Mouse (Mus musculus) forebrain, embryonic 11.5 days (tissue): ENCODE results near the gene Gas7. TPM values are rescaled to one million over a fixed set of nuclear protein-coding genes. Genes with fewer than 3 reads are reported as not detected.

Experiments used
- ATAC-seq: fragments of 200-750 bp; cut with Nextera tagmentation; replicated peaks from 2 replicates; pipeline ENCODE4 v1.8.0; 2017; ENCODE audit warnings: moderate TSS enrichment; ENCODE audit not compliant: low FRiP score
- DNase-seq: peaks from one replicate; pipeline ENCODE4 v3.0.0-alpha.2; 2017; ENCODE audit warnings: low spot score
- H3K27ac ChIP-seq: fragments of 300-500 bp; sonication (generic); 2 replicates; pipeline ENCODE4 v1.5.1; 2014; ENCODE audit warnings: low read depth, low read length
- H3K27me3 ChIP-seq: fragments of 300-500 bp; sonication (generic); 2 replicates; pipeline ENCODE4 v1.6.1; 2014; ENCODE audit warnings: mild to moderate bottlenecking, low read length, mixed read lengths; ENCODE audit not compliant: control insufficient read depth, insufficient read depth
- H3K36me3 ChIP-seq: fragments of 300-500 bp; sonication (generic); 2 replicates; pipeline ENCODE4 v1.6.1; 2014; ENCODE audit warnings: mild to moderate bottlenecking, low read length, moderate library complexity, mixed read lengths; ENCODE audit not compliant: control insufficient read depth, insufficient read depth
- H3K4me1 ChIP-seq: fragments of 300-500 bp; sonication (generic); replicated peaks from 2 replicates; pipeline ENCODE4 v1.6.1; 2014; ENCODE audit warnings: low read length, mixed read lengths; ENCODE audit not compliant: control insufficient read depth, insufficient read depth
- H3K4me2 ChIP-seq: fragments of 300-500 bp; sonication (generic); 2 replicates; pipeline ENCODE4 v1.6.1; 2014; ENCODE audit warnings: low read depth, mild to moderate bottlenecking, low read length, moderate library complexity, mixed read lengths; ENCODE audit not compliant: severe bottlenecking
- H3K4me3 ChIP-seq: fragments of 300-500 bp; sonication (generic); 2 replicates; pipeline ENCODE4 v1.5.1; 2014; ENCODE audit warnings: low read depth, low read length
- H3K9ac ChIP-seq: fragments of 300-500 bp; sonication (generic); 2 replicates; pipeline ENCODE4 v1.6.1; 2014; ENCODE audit warnings: low read length
- H3K9me3 ChIP-seq: fragments of 300-500 bp; sonication (generic); 2 replicates; pipeline ENCODE4 v1.6.1; 2016; ENCODE audit warnings: low read length, mixed read lengths; ENCODE audit not compliant: control insufficient read depth
- WGBS: fragments of 180-500 bp; shearing (Covaris S2); extraction: QIAGEN DNeasy Blood & Tissue Kit; methylation state at CpG from one replicate; pipeline ENCODE4 v1.1.7; 2014; 5-methylcytosine and 5-hydroxymethylcytosine counted together
- polyA plus RNA-seq: library from polyadenylated mRNA; unstranded; fragments of >200 nt; fragmentation: Nextera tagmentation; extraction: Ambion mirVana; gene quantifications from 2 replicates; pipeline ENCODE4 v1.2.1, GENCODE M21; 2014

The Gas7 gene
- polyA plus RNA-seq, 1 experiment from 2014 or later: 3.4 TPM

DNA sequence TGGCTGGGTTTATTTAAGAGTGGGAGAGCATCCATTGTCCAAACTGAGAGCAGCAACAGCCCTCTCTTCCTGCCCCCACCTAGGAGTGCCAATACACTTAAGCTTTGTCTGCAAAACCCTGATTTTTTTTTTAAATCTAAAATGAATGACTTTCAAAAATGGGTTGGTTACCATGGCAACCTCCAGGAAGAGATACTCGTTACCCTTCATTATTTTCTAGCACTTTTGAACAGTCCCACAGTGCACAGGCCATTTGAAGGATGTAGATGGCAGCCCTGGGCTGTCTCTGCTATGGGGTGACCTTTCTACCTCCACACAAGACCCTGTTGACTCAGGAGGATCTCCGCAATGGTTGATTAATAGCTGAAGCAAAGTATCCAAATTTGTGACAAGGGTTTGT is 230.9 kb downstream of the Gas7 start:
- 63% methylated on average over 2 of the region's 2 CpGs for WGBS
- H3K9me3 ChIP-seq: no peaks in the 10 kb centered on the region
- H3K9ac ChIP-seq: no peak overlapping the region
- H3K4me2 ChIP-seq: no peak overlapping the region
- H3K36me3 ChIP-seq: no peaks in the 10 kb centered on the region
- no peak overlapping the region for H3K4me3 ChIP-seq
- DNase-seq (no peak), ATAC-seq (no peak)
- H3K27me3 ChIP-seq: no peaks in the 10 kb centered on the region
- H3K27ac ChIP-seq: no peak overlapping the region
- H3K4me1 ChIP-seq: no peaks in the 10 kb centered on the region

DNA sequence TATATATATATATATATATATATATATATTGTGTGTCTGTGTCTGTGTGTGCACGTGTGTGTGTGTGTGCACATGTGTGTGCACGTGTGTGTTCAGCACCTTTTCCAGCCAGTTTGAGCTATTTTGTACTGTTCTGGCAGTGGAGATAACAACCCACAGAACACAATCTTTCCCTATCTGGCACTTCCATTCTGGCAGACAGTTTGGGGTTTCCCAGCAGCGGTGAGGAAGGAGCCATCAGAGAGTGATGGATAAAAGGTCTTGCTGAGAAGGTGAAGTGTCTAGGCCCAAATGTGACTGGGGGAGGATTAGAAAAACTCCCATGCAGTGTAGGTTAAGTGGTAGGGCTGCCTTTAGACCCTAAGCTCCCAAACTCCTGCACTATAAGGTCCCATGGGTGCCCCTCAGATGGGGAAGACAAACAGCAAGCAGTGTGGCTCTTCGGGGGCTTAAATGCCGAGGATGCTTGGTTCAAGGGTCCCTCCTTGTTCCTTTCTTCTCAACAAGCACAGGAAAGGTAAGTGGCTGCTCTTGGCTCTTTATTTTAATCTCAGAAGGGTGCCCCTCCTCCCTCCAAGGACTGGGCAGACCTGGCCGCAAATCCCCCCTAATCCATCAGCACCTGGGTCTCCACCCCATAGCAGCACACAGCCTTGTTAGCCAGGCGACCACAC is 239.6 kb downstream of the Gas7 start, which contains the start of gene Rcvrn:
Gene Rcvrn (plus strand): TSS at position 624 of the 674 bp plus-strand sequence.
- Histone ChIP-seq H3K4me1 (no peaks in the 10 kb centered on the region), H3K27ac (no peak within 1 kb of the TSS), H3K27me3 (no peaks in the 10 kb centered on the region), H3K4me2 (no peak within 1 kb of the TSS), H3K4me3 (no peak within 1 kb of the TSS), H3K9ac (no peak within 1 kb of the TSS), H3K9me3 (no peaks in the 10 kb centered on the region), H3K36me3 (no peaks in the 10 kb centered on the region)
- ATAC-seq: no peak
- 64% methylated on average over 7 of the region's 7 CpGs for WGBS
- DNase-seq: no peak

DNA sequence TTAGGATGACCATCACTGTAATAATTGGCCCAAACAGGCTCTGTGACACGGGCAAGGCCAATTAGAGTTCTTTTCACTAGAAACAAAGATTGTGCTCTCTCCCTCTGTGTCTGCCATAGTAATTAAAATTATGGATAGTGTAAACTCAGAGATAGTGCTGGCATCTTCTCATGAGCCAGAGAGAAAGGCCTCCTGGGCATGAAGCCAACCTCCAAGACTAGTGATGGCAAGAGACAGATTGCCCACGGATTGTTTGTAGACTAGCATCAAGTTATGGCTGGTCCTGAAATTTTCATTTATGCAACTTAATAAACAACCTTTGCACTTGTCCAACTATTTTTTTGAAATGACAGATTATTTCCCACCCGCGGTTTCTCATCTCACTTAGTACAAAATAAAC is 257.7 kb downstream of the Gas7 start:
- no peaks in the 10 kb centered on the region for H3K9me3 ChIP-seq
- H3K4me3 ChIP-seq: no peak overlapping the region
- H3K9ac ChIP-seq: no peak overlapping the region
- H3K4me2 ChIP-seq: no peak overlapping the region
- no peaks in the 10 kb centered on the region for H3K27me3 ChIP-seq
- ATAC-seq (no peak), DNase-seq (no peak)
- no peak overlapping the region for H3K27ac ChIP-seq
- 92% methylated on average over 4 of the region's 4 CpGs for WGBS
- H3K36me3 ChIP-seq: no peaks in the 10 kb centered on the region
- H3K4me1 ChIP-seq: no peaks in the 10 kb centered on the region

DNA sequence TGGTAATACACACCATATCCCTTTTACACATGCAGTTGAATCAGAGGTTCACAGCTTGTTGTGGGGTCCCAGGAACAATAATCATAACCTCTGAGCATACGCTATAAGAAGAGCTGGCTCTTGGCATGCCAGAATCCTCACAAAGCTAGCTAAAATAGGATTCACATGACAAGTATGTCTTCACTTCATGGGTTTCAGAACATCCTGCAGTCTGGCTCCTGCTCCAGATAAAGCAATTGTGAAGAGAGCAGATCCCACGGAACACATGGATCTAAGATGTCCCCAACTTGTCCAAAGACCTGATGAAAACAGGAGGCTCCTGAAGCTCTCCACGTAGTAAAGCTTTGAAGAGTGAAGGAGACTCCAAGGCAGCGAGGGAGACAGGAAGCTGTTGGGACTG is 260.1 kb downstream of the Gas7 start:
- 81% methylated on average over 4 of the region's 4 CpGs for WGBS
- Histone ChIP-seq H3K9me3 (no peaks in the 10 kb centered on the region), H3K9ac (no peak overlapping the region), H3K36me3 (no peaks in the 10 kb centered on the region), H3K27ac (no peak overlapping the region), H3K4me3 (no peak overlapping the region), H3K27me3 (no peaks in the 10 kb centered on the region), H3K4me2 (no peak overlapping the region), H3K4me1 (no peaks in the 10 kb centered on the region)
- ATAC-seq (no peak), DNase-seq (no peak)

DNA sequence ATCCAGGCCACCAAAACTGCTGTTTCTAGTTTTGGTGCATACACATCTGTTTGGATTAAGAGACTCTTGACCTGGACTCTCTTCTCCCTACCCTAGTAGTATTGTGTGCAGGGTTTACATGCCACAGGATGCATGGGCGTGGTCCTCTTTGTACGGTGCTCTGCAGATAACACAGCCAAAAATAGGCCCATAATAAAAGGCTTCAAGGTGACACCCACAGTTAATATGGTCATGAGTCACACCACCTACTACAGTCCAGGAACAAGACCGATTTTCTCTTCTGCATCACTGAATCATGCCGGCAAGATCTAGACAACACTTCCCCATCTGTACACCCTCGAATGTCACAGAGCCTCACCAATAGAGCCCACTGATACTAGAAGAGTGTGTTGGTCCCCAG is 266.2 kb downstream of the Gas7 start:
- Histone ChIP-seq H3K4me3 (no peak overlapping the region), H3K9me3 (no peaks in the 10 kb centered on the region), H3K4me2 (no peak overlapping the region), H3K9ac (no peak overlapping the region), H3K4me1 (no peaks in the 10 kb centered on the region), H3K27ac (no peak overlapping the region), H3K36me3 (no peaks in the 10 kb centered on the region), H3K27me3 (no peaks in the 10 kb centered on the region)
- 88% methylated on average over 5 of the region's 5 CpGs for WGBS
- DNase-seq (no peak), ATAC-seq (no peak)

DNA sequence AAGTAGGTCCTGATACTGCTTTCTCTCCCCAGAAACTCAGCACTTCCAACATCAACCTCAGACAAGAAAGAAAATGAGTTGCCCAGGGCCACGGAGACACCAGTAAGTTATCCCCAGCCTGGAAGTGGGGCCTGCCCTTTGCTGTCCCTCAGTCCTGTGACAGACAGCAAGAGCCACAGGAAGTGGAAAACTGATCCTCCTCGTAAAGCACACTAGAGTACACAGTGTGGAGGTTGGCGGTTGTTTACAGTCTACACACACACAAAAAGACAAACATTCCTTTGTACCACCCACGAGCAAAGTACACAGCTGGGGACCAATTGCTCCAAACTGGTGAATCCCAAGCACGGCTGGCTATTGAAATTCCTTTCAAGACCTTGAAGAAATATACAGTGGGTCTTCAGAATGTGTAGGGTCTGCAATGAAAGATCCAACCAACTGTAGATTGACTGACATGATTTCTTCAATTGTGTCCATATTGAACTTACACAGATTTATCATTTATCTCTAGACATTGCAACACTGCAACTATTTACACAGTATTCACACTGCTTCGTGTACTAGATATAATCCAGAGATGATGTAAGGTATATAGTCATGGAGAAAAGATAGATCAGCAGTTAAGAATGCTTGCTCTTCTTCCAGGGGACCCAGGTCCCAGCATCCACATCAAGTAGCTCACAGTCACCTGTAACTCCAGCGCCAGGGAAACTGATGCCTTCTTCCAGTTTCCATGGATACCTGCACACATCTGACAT is 267.3 kb downstream of the Gas7 start:
- ATAC-seq (no peak), DNase-seq (no peak)
- Histone ChIP-seq H3K4me1 (no peaks in the 10 kb centered on the region), H3K9me3 (no peaks in the 10 kb centered on the region), H3K4me2 (no peak overlapping the region), H3K27me3 (no peaks in the 10 kb centered on the region), H3K4me3 (no peak overlapping the region), H3K9ac (no peak overlapping the region), H3K27ac (no peak overlapping the region), H3K36me3 (no peaks in the 10 kb centered on the region)
- WGBS: 73% methylated on average over 7 of the region's 7 CpGs

DNA sequence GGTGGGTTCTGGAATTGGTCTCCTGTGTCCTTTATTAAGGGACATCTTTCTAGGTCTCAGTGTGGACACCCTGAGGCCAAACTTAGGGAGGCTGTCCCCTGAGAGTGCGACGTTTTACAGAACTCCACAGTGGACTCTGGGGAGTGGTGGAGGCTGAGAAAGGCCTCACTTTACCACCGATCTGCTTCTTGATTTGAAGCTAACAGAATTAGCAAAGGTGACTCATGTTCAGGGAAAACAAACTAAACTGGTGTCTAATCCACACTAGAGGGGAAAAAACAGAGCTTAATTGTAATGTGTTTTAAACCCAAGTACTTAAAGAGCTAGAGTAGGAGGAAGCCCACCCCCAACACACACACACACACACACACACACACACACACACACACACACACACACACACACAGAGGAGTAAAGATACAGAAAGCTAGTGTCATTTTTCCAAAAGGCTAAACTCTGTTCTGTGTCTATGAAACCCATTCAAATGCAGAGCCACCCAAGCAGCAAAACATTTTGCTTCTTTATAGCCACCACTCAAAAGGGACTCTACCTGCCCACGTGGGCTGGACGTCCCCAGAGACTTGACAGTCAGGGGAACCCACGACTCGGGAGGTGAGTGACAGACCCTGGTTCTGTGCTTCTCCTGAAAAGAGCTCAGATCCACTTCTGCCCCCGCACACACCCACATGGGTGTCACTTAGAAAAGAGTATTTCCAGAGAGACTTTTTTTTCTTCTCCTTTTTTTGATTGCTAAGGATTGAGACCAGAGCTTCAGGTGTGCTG is 268.2 kb downstream of the Gas7 start:
- 78% methylated on average over 8 of the region's 8 CpGs for WGBS
- Histone ChIP-seq H3K36me3 (no peaks in the 10 kb centered on the region), H3K9me3 (no peaks in the 10 kb centered on the region), H3K4me1 (no peaks in the 10 kb centered on the region), H3K27ac (no peak overlapping the region), H3K4me2 (no peak overlapping the region), H3K27me3 (no peaks in the 10 kb centered on the region), H3K4me3 (no peak overlapping the region), H3K9ac (no peak overlapping the region)
- no peak for DNase-seq
- no peak for ATAC-seq

DNA sequence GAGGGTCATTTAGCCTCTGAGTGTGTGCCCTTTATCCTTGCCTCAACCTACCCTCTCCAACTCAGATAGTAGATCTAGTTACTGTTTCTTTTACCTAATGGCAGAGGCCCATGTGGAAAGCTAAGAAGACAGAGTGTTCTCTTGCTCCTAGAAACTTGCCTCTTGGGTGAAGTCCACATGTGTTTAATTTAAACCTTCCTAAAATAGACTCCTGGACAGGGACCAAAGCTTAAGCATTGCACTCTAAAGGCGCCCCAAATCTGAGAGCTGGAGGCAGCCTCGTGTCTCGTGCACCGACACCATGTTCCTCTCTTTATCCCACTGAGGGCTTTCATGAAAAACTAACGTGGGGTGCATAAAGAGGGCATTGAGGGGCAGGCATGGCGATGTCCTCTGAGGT is 271.9 kb downstream of the Gas7 start:
- no peak overlapping the region for H3K27ac ChIP-seq
- H3K9ac ChIP-seq: no peak overlapping the region
- no peaks in the 10 kb centered on the region for H3K4me1 ChIP-seq
- no peak overlapping the region for H3K4me3 ChIP-seq
- no peaks in the 10 kb centered on the region for H3K27me3 ChIP-seq
- no peak overlapping the region for H3K4me2 ChIP-seq
- DNase-seq (no peak), ATAC-seq (no peak)
- no peaks in the 10 kb centered on the region for H3K9me3 ChIP-seq
- WGBS: 90% methylated on average over 6 of the region's 6 CpGs
- no peaks in the 10 kb centered on the region for H3K36me3 ChIP-seq
